Mouse (Mus musculus) gastrocnemius, adult 2 months (tissue): Measurements from ENCODE around the gene Fam219b. TPM values are rescaled to one million over a fixed set of nuclear protein-coding genes. Genes with fewer than 3 reads are reported as not detected.

ENCODE experiments used
- DNase-seq: peaks from one replicate; pipeline ENCODE4 v3.0.0; 2022
- H3K27ac ChIP-seq: fragments of 200-600 bp; 2 replicates; pipeline ENCODE4 v1.8.1; 2022; ENCODE audit warnings: mild to moderate bottlenecking
- H3K4me3 ChIP-seq: fragments of 200-600 bp; 2 replicates; pipeline ENCODE4 v1.8.1; 2022; ENCODE audit warnings: mild to moderate bottlenecking, moderate library complexity
- CTCF ChIP-seq: fragments of 200-600 bp; IDR thresholded peaks from 2 replicates; pipeline ENCODE4 v1.8.1; 2022; ENCODE audit warnings: antibody characterized with exemption, mild to moderate bottlenecking, moderate library complexity
- intact Hi-C: fragments of 180-260 bp; cut with DNase I; formaldehyde crosslinking; loops from one replicate; pipeline ENCODE4 v1.15.1; 2025
- total RNA-seq, 2 experiments: library from RNA; stranded (reverse); gene quantifications; 2 replicates each; pipeline ENCODE4 v1.2.3; 2021

Gene Fam219b
- total RNA-seq, 2 experiments from 2014 or later: 5.9 TPM

GRCm38 (mm10) chr9:57558625-57559024 is 21.3 kb downstream of the Fam219b start:
- Histone ChIP-seq H3K4me3 (no peak overlapping the region), H3K27ac (no peak overlapping the region)
- DNase-seq: no peak
- intact Hi-C loops: no loop called here
- TF ChIP-seq CTCF: no peak

GRCm38 (mm10) chr9:57559568-57559967 is 22.2 kb downstream of the Fam219b start:
- no peak for DNase-seq
- Histone ChIP-seq H3K4me3 (no peak overlapping the region), H3K27ac (no peak overlapping the region)
- TF ChIP-seq CTCF: no peak
- intact Hi-C loops: no loop called here

- no peak for DNase-seq
- peak overlapping the region; percentile 85 for H3K4me3 ChIP-seq
- intact Hi-C loops: no loop called here
- H3K27ac ChIP-seq: peak overlapping the region; percentile 97
- TF ChIP-seq CTCF: no peak
Observed at GRCm38 (mm10) chr9:57560263-57560662, 22.9 kb downstream of the Fam219b start.

- DNase-seq: peak; percentile 96
- H3K4me3 ChIP-seq: peak within 1 kb of the TSS; percentile 85
- peak; percentile 29 for TF ChIP-seq CTCF
- peak within 1 kb of the TSS; percentile 97 for H3K27ac ChIP-seq
- intact Hi-C loops: no loop called here
Observed at GRCm38 (mm10) chr9:57560861-57561710, 23.8 kb downstream of the Fam219b start, which contains the start of gene Scamp2. TSS of gene Scamp2 (plus strand) at chr9:57560943.

- intact Hi-C loops: loop anchor here (2.0 kb wide), 1 partner anchor 13 kb away; no protein-coding TSS in a partner anchor
- no peak for TF ChIP-seq CTCF
- H3K27ac ChIP-seq: peak overlapping the region; percentile 97
- H3K4me3 ChIP-seq: peak overlapping the region; percentile 85
- DNase-seq: peak; percentile 71
Observed at GRCm38 (mm10) chr9:57561711-57562099, 24.4 kb downstream of the Fam219b start.

GRCm38 (mm10) chr9:57562896-57563372 is 25.6 kb downstream of the Fam219b start:
- DNase-seq: peak; percentile 67
- TF ChIP-seq CTCF: no peak
- intact Hi-C loops: loop anchor here (1.0 to 2.0 kb wide), 2 partner anchors 14 to 40 kb away; no protein-coding TSS in a partner anchor
- H3K4me3 ChIP-seq: peak overlapping the region; percentile 85
- H3K27ac ChIP-seq: peak overlapping the region; percentile 97

- Histone ChIP-seq H3K27ac (peak overlapping the region; percentile 85), H3K4me3 (no peak overlapping the region)
- TF ChIP-seq CTCF: no peak
- intact Hi-C loops: no loop called here
- no peak for DNase-seq
Observed at GRCm38 (mm10) chr9:57564609-57565008, 27.3 kb downstream of the Fam219b start.

- TF ChIP-seq CTCF: no peak
- intact Hi-C loops: no loop called here
- peak overlapping the region; percentile 38 for H3K4me3 ChIP-seq
- peak overlapping the region; percentile 85 for H3K27ac ChIP-seq
- DNase-seq: peak; percentile 62
Observed at GRCm38 (mm10) chr9:57565741-57566221, 28.5 kb downstream of the Fam219b start.

- H3K27ac ChIP-seq: peak overlapping the region; percentile 85
- no peak for DNase-seq
- no peak overlapping the region for H3K4me3 ChIP-seq
- TF ChIP-seq CTCF: peak; percentile 37
- intact Hi-C loops: no loop called here
Observed at GRCm38 (mm10) chr9:57566846-57567245, 29.5 kb downstream of the Fam219b start.

GRCm38 (mm10) chr9:57568500-57568899 is 31.2 kb downstream of the Fam219b start:
- peak; percentile 82 for DNase-seq
- intact Hi-C loops: no loop called here
- TF ChIP-seq CTCF: no peak
- Histone ChIP-seq H3K27ac (peak overlapping the region; percentile 85), H3K4me3 (peak overlapping the region; percentile 29; the same call in 1 of the 2 replicates)

- Histone ChIP-seq H3K4me3 (no peak overlapping the region), H3K27ac (peak overlapping the region; percentile 75)
- no peak for TF ChIP-seq CTCF
- DNase-seq: peak; percentile 57
- intact Hi-C loops: no loop called here
Observed at GRCm38 (mm10) chr9:57574397-57574796, 37.1 kb downstream of the Fam219b start.

GRCm38 (mm10) chr9:57575577-57575976 is 38.2 kb downstream of the Fam219b start:
- no peak for TF ChIP-seq CTCF
- DNase-seq: no peak
- intact Hi-C loops: no loop called here
- H3K4me3 ChIP-seq: no peak overlapping the region
- H3K27ac ChIP-seq: peak overlapping the region; percentile 3

- Histone ChIP-seq H3K4me3 (no peak overlapping the region), H3K27ac (peak overlapping the region; percentile 46)
- intact Hi-C loops: no loop called here
- DNase-seq: no peak
- TF ChIP-seq CTCF: no peak
Observed at GRCm38 (mm10) chr9:57577144-57577849, 40.0 kb downstream of the Fam219b start.
